Mouse (Mus musculus): Measurements from ENCODE around the gene Mras. TPM values are rescaled to one million over a fixed set of nuclear protein-coding genes. Genes with fewer than 3 reads are reported as not detected.

The Mras gene
- polyA plus RNA-seq, 1 experiment = 14.6 TPM

GRCm38 (mm10) chr9:99376591-99377418 is 60.4 kb downstream of the Mras start:
- DNase-seq = peak; percentile 51
- WGBS = 4% methylated on average over 14 of the region's 14 CpGs
- no peaks in the 10 kb centered on the region for H3K27me3 ChIP-seq (replicated peaks; ENCODE audit: control insufficient read depth, insufficient read depth, low read length)
- TF ChIP-seq CTCF (conservative IDR thresholded peaks at IDR 0.05; ENCODE audit: insufficient read depth, insufficient read length, low read depth, low read length) (peak; percentile 87), POLR2A (IDR thresholded peaks at IDR 0.05; ENCODE audit: low read depth, low read length) (no peak)
- H3K4me3 ChIP-seq (ENCODE audit: insufficient read depth, low read depth, low read length) = no peak overlapping the region
- no peaks in the 10 kb centered on the region for H3K4me1 ChIP-seq (ENCODE audit: control insufficient read depth, insufficient read depth, low read length)
- no peak overlapping the region for H3K27ac ChIP-seq (ENCODE audit: insufficient read depth, low read depth, low read length)
- no peaks in the 10 kb centered on the region for H3K36me3 ChIP-seq (ENCODE audit: control insufficient read depth, insufficient read depth, low read length)

- 68% methylated on average over 7 of the region's 7 CpGs for WGBS
- Histone ChIP-seq H3K4me3 (ENCODE audit: insufficient read depth, low read depth, low read length) (no peak overlapping the region), H3K36me3 (ENCODE audit: control insufficient read depth, insufficient read depth, low read length) (no peaks in the 10 kb centered on the region), H3K27me3 (replicated peaks; ENCODE audit: control insufficient read depth, insufficient read depth, low read length) (no peaks in the 10 kb centered on the region), H3K27ac (ENCODE audit: insufficient read depth, low read depth, low read length) (no peak overlapping the region), H3K4me1 (ENCODE audit: control insufficient read depth, insufficient read depth, low read length) (no peaks in the 10 kb centered on the region)
- TF ChIP-seq POLR2A (IDR thresholded peaks at IDR 0.05; ENCODE audit: low read depth, low read length) (no peak), CTCF (conservative IDR thresholded peaks at IDR 0.05; ENCODE audit: insufficient read depth, insufficient read length, low read depth, low read length) (no peak)
- DNase-seq = no peak
Measured at GRCm38 (mm10) chr9:99368431-99368830, 68.8 kb downstream of the Mras start.

GRCm38 (mm10) chr9:99365906-99366305 is 71.3 kb downstream of the Mras start:
- TF ChIP-seq CTCF (conservative IDR thresholded peaks at IDR 0.05; ENCODE audit: insufficient read depth, insufficient read length, low read depth, low read length) = no peak
- no peak for TF ChIP-seq POLR2A (IDR thresholded peaks at IDR 0.05; ENCODE audit: low read depth, low read length)
- H3K4me1 ChIP-seq (ENCODE audit: control insufficient read depth, insufficient read depth, low read length) = no peaks in the 10 kb centered on the region
- H3K27ac ChIP-seq (ENCODE audit: insufficient read depth, low read depth, low read length) = no peak overlapping the region
- 69% methylated on average over 3 of the region's 3 CpGs for WGBS
- DNase-seq = no peak
- H3K36me3 ChIP-seq (ENCODE audit: control insufficient read depth, insufficient read depth, low read length) = no peaks in the 10 kb centered on the region
- H3K4me3 ChIP-seq (ENCODE audit: insufficient read depth, low read depth, low read length) = no peak overlapping the region
- H3K27me3 ChIP-seq (replicated peaks; ENCODE audit: control insufficient read depth, insufficient read depth, low read length) = no peaks in the 10 kb centered on the region

- Histone ChIP-seq H3K27ac (ENCODE audit: insufficient read depth, low read depth, low read length) (no peak overlapping the region), H3K36me3 (ENCODE audit: control insufficient read depth, insufficient read depth, low read length) (no peaks in the 10 kb centered on the region), H3K27me3 (replicated peaks; ENCODE audit: control insufficient read depth, insufficient read depth, low read length) (no peaks in the 10 kb centered on the region; the same call in 1 of the 2 replicates), H3K4me1 (ENCODE audit: control insufficient read depth, insufficient read depth, low read length) (no peaks in the 10 kb centered on the region), H3K4me3 (ENCODE audit: insufficient read depth, low read depth, low read length) (no peak overlapping the region)
- TF ChIP-seq POLR2A (IDR thresholded peaks at IDR 0.05; ENCODE audit: low read depth, low read length) (no peak), CTCF (conservative IDR thresholded peaks at IDR 0.05; ENCODE audit: insufficient read depth, insufficient read length, low read depth, low read length) (no peak)
- DNase-seq = no peak
- 47% methylated on average over 8 of the region's 8 CpGs for WGBS
Measured at GRCm38 (mm10) chr9:99363076-99363475, 74.1 kb downstream of the Mras start.

GRCm38 (mm10) chr9:99361946-99362345 is 75.2 kb downstream of the Mras start:
- Histone ChIP-seq H3K4me1 (ENCODE audit: control insufficient read depth, insufficient read depth, low read length) (no peaks in the 10 kb centered on the region), H3K27me3 (replicated peaks; ENCODE audit: control insufficient read depth, insufficient read depth, low read length) (no peaks in the 10 kb centered on the region; the same call in 1 of the 2 replicates), H3K36me3 (ENCODE audit: control insufficient read depth, insufficient read depth, low read length) (no peaks in the 10 kb centered on the region), H3K27ac (ENCODE audit: insufficient read depth, low read depth, low read length) (no peak overlapping the region), H3K4me3 (ENCODE audit: insufficient read depth, low read depth, low read length) (no peak overlapping the region)
- 82% methylated on average over 9 of the region's 9 CpGs for WGBS
- no peak for DNase-seq
- TF ChIP-seq POLR2A (IDR thresholded peaks at IDR 0.05; ENCODE audit: low read depth, low read length) (no peak), CTCF (conservative IDR thresholded peaks at IDR 0.05; ENCODE audit: insufficient read depth, insufficient read length, low read depth, low read length) (no peak)

GRCm38 (mm10) chr9:99359012-99359411 is 78.2 kb downstream of the Mras start:
- WGBS = 88% methylated on average over 15 of the region's 15 CpGs
- no peaks in the 10 kb centered on the region for H3K36me3 ChIP-seq (ENCODE audit: control insufficient read depth, insufficient read depth, low read length)

GRCm38 (mm10) chr9:99357921-99358692 is 79.1 kb downstream of the Mras start, which contains the start of gene Esyt3:
TSS of gene Esyt3 (minus strand) at chr9:99358557.
- Histone ChIP-seq H3K4me3 (ENCODE audit: insufficient read depth, low read depth, low read length) (peak within 1 kb of the TSS; percentile 24), H3K36me3 (ENCODE audit: control insufficient read depth, insufficient read depth, low read length) (no peaks in the 10 kb centered on the region), H3K27ac (ENCODE audit: insufficient read depth, low read depth, low read length) (no peak within 1 kb of the TSS), H3K27me3 (replicated peaks; ENCODE audit: control insufficient read depth, insufficient read depth, low read length) (no peaks in the 10 kb centered on the region; the same call in 1 of the 2 replicates), H3K4me1 (ENCODE audit: control insufficient read depth, insufficient read depth, low read length) (no peaks in the 10 kb centered on the region)
- peak; percentile 71 for DNase-seq
- WGBS = 1% methylated on average over 66 of the region's 66 CpGs
- TF ChIP-seq CTCF (conservative IDR thresholded peaks at IDR 0.05; ENCODE audit: insufficient read depth, insufficient read length, low read depth, low read length) (no peak), POLR2A (IDR thresholded peaks at IDR 0.05; ENCODE audit: low read depth, low read length) (no peak)

More at GRCm38 (mm10) chr9:99359012-99359411, 78.2 kb downstream of the Mras start:
- DNase-seq = no peak
- Histone ChIP-seq H3K4me3 (ENCODE audit: insufficient read depth, low read depth, low read length) (no peak overlapping the region), H3K27ac (ENCODE audit: insufficient read depth, low read depth, low read length) (no peak overlapping the region), H3K27me3 (replicated peaks; ENCODE audit: control insufficient read depth, insufficient read depth, low read length) (no peaks in the 10 kb centered on the region; the same call in 1 of the 2 replicates), H3K4me1 (ENCODE audit: control insufficient read depth, insufficient read depth, low read length) (no peaks in the 10 kb centered on the region)
- TF ChIP-seq CTCF (conservative IDR thresholded peaks at IDR 0.05; ENCODE audit: insufficient read depth, insufficient read length, low read depth, low read length) (no peak), POLR2A (IDR thresholded peaks at IDR 0.05; ENCODE audit: low read depth, low read length) (no peak)
